Mouse (Mus musculus) heart, embryonic 14.5 days (tissue): ENCODE measurements around the gene Kcnk5. TPM values are rescaled to one million over a fixed set of nuclear protein-coding genes. Genes with fewer than 3 reads are reported as not detected.

Experiments
- ATAC-seq: fragments of 200-750 bp; cut with Nextera tagmentation; 2 replicates; pipeline ENCODE4 v1.8.0; 2017; ENCODE audit warnings: low read depth, moderate TSS enrichment; ENCODE audit not compliant: insufficient number of reproducible peaks, insufficient read depth, low FRiP score
- H3K27ac ChIP-seq, 2 experiments: fragments of 200-500 bp in 1 of 2; fragments of 300-500 bp in 1 of 2; sonication (generic) in 1 of 2; replicated peaks in 1 of 2; 2 replicates each; pipeline ENCODE4 v1.5.1; 2012 to 2014; ENCODE audit warnings: low read depth in 2 of 2, low read length in 2 of 2, control low read depth in 1 of 2, mild to moderate bottlenecking in 1 of 2, mixed read lengths in 1 of 2; ENCODE audit not compliant: control insufficient read depth in 1 of 2, insufficient read depth in 1 of 2
- H3K27me3 ChIP-seq: fragments of 300-500 bp; sonication (generic); 2 replicates; pipeline ENCODE4 v1.6.1; 2014; ENCODE audit warnings: mild to moderate bottlenecking, low read length, control low read depth; ENCODE audit not compliant: control insufficient read depth, insufficient read depth
- H3K36me3 ChIP-seq: fragments of 300-500 bp; sonication (generic); 2 replicates; pipeline ENCODE4 v1.6.1; 2014; ENCODE audit warnings: mild to moderate bottlenecking, control low read depth, low read length, mixed read lengths; ENCODE audit not compliant: control insufficient read depth, insufficient read depth
- H3K4me1 ChIP-seq, 2 experiments: fragments of 200-500 bp in 1 of 2; fragments of 300-500 bp in 1 of 2; sonication (generic) in 1 of 2; 2 replicates each; pipeline ENCODE4 v1.6.1; 2012 to 2014; ENCODE audit warnings: low read length in 2 of 2, control low read depth in 1 of 2, mixed read lengths in 1 of 2; ENCODE audit not compliant: control insufficient read depth in 2 of 2, insufficient read depth in 2 of 2
- H3K4me2 ChIP-seq: fragments of 300-500 bp; sonication (generic); 2 replicates; pipeline ENCODE4 v1.6.1; 2014; ENCODE audit warnings: mild to moderate bottlenecking, low read length
- H3K4me3 ChIP-seq, 2 experiments: fragments of 200-500 bp in 1 of 2; fragments of 300-500 bp in 1 of 2; sonication (generic) in 1 of 2; 2 replicates each; pipeline ENCODE4 v1.5.1; 2012 to 2014; ENCODE audit warnings: low read length in 2 of 2, mild to moderate bottlenecking in 2 of 2, control low read depth in 1 of 2, low read depth in 1 of 2, moderate library complexity in 1 of 2; ENCODE audit not compliant: control insufficient read depth in 1 of 2, insufficient read depth in 1 of 2
- H3K9ac ChIP-seq: fragments of 300-500 bp; sonication (generic); 2 replicates; pipeline ENCODE4 v1.6.1; 2014; ENCODE audit warnings: mild to moderate bottlenecking, low read length
- H3K9me3 ChIP-seq: fragments of 300-500 bp; sonication (generic); 2 replicates; pipeline ENCODE4 v1.6.1; 2016; ENCODE audit warnings: low read length, control low read depth; ENCODE audit not compliant: control insufficient read depth
- WGBS: fragments of 180-500 bp; shearing (Covaris S2); extraction: QIAGEN DNeasy Blood & Tissue Kit; methylation state at CpG from one replicate; pipeline ENCODE4 v1.1.7; 2014; 5-methylcytosine and 5-hydroxymethylcytosine counted together
- polyA plus RNA-seq: library from polyadenylated mRNA; unstranded; fragments of >200 nt; fragmentation: Nextera tagmentation; extraction: Ambion mirVana; gene quantifications from 2 replicates; pipeline ENCODE4 v1.2.1, GENCODE M21; 2014

Gene Kcnk5
- polyA plus RNA-seq, 1 experiment from 2014 or later, result 1.8 TPM

DNA sequence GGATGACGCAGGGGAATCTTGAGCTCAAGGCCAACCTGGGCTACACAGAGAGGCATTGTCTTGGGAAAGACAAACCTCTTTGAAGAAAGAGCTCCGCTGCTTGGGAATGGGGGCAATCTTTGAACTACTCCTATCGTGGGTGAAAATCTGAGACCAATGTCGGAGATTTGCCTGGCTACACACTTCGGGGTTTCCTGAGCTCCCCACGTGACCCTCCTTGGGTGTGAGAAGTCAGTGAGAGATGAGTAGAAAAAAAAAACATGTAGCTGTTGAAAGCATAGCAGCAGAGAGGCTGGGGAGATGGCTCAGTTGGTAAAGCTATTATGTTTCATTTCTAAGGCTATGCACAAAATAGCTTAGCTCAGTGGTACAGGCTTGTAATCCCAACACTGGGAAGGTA, 66.7 kb downstream of the Kcnk5 start:
- WGBS, result 77% methylated on average over 6 of the region's 6 CpGs
- H3K9ac ChIP-seq, result no peak overlapping the region
- H3K27ac ChIP-seq, result no peak overlapping the region
- no peak for ATAC-seq
- H3K4me2 ChIP-seq, result no peak overlapping the region
- H3K4me3 ChIP-seq, result no peak overlapping the region
- 0 out of 2 replicates have a peak, but pooled peaks cover 5% of the 10 kb centered on the region for H3K27me3 ChIP-seq
- peaks cover 0 to 6% of the 10 kb centered on the region in 2 experiments; a peak in 2 of 4 replicates for H3K4me1 ChIP-seq
- H3K9me3 ChIP-seq, result peaks cover 4% of the 10 kb centered on the region; the same call in 1 of the 2 replicates
- no peaks in the 10 kb centered on the region for H3K36me3 ChIP-seq

DNA sequence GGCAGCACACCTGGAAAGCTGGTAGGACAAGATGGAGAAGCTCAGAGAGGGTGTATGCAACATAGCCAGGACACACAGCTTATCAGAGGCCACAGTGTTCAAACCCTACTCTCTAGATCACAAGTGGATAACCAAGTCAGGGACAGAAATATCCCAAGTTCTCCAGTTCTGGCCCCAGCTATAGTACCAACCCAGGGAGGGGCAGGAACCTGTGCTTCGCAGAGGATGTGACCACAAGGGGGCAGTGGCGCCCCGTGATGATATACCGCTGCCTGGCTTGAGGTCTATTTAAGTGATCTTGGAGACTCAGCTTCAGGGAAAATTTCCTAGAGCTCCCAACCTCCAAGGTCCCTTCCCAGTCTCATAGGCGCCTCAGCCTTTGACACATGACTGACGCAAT, 67.6 kb downstream of the Kcnk5 start:
- no peak overlapping the region for H3K4me2 ChIP-seq
- H3K9ac ChIP-seq, result no peak overlapping the region
- under 1% methylated on average over 6 of the region's 6 CpGs for WGBS
- H3K36me3 ChIP-seq, result no peaks in the 10 kb centered on the region
- H3K27me3 ChIP-seq, result 0 out of 2 replicates have a peak, but pooled peaks cover 5% of the 10 kb centered on the region
- H3K27ac ChIP-seq, result no peak overlapping the region
- H3K4me3 ChIP-seq, result no peak overlapping the region
- peaks cover 4% of the 10 kb centered on the region; the same call in 1 of the 2 replicates for H3K9me3 ChIP-seq
- ATAC-seq, result no peak
- H3K4me1 ChIP-seq, result peaks cover 0 to 6% of the 10 kb centered on the region in 2 experiments; a peak in 2 of 4 replicates

DNA sequence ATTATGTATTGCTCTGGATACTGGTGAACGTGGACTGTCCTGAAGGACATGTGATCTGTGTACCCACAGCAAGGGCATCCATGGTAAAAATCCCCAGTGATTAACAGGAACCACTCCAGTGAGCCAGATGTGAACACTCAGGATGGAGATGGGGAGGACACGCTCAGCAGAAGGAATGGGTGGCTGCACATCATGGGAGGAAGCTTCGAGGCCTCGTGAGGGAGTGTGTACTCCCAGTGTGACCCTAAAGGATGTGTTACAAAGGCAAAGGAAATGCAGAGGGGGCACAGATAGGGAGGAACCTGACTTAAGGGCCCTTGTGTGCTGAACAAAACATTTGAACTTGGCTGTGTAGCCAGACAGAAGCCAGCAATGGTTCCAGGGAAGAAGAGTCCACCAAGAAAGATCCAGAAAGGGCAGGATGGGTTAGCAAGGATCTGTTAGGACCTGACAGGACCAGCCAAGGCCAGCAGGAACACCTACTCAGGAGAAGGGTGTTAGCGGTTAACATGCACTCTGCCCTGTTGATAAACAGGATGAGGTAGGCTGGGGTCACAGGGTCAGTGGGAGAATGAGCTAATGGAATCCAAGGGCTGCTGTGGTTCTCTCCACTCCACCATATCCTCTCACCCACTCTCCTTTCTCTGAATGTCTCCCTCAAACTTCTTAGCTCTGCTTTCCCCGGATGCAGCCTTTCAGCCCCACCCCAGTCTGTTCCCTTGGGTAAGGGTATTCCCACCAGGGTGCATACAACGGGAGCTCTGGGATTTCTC, 68.2 kb downstream of the Kcnk5 start:
- Histone ChIP-seq H3K9me3 (peaks cover 4% of the 10 kb centered on the region; the same call in 1 of the 2 replicates), H3K36me3 (no peaks in the 10 kb centered on the region), H3K27me3 (0 out of 2 replicates have a peak, but pooled peaks cover 5% of the 10 kb centered on the region), H3K9ac (no peak overlapping the region), H3K4me1 (peaks cover 0 to 6% of the 10 kb centered on the region in 2 experiments; a peak in 2 of 4 replicates), H3K27ac (no peak overlapping the region), H3K4me2 (no peak overlapping the region), H3K4me3 (no peak overlapping the region)
- 44% methylated on average over 7 of the region's 7 CpGs for WGBS
- no peak for ATAC-seq

DNA sequence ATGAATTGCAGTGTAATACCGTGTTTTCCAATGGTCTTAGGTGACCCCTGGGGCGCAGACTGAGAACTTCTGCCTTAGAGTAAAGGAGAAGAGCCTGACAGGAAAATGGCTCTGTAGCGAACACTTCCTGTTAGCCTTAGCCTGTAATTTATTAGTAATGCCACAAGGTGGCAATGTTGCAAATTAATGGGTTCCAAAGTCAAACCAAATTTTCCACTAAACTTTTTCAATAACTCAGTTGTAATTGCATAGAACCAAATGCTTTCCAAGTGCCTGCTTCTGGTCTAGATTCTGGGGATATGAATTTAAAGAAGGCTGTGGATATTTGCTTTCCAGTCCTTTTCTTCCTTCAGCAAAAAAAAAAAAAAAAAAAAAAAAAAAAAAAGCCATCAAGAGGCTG, 69.4 kb downstream of the Kcnk5 start:
- ATAC-seq, result no peak
- H3K4me1 ChIP-seq, result peaks cover 0 to 6% of the 10 kb centered on the region in 2 experiments; a peak in 2 of 4 replicates
- 72% methylated on average over 3 of the region's 3 CpGs for WGBS
- H3K36me3 ChIP-seq, result no peaks in the 10 kb centered on the region
- H3K27me3 ChIP-seq, result 0 out of 2 replicates have a peak, but pooled peaks cover 5% of the 10 kb centered on the region
- no peak overlapping the region for H3K4me2 ChIP-seq
- no peak overlapping the region for H3K27ac ChIP-seq
- H3K9me3 ChIP-seq, result peaks cover 4% of the 10 kb centered on the region; the same call in 1 of the 2 replicates
- H3K9ac ChIP-seq, result no peak overlapping the region
- no peak overlapping the region for H3K4me3 ChIP-seq

DNA sequence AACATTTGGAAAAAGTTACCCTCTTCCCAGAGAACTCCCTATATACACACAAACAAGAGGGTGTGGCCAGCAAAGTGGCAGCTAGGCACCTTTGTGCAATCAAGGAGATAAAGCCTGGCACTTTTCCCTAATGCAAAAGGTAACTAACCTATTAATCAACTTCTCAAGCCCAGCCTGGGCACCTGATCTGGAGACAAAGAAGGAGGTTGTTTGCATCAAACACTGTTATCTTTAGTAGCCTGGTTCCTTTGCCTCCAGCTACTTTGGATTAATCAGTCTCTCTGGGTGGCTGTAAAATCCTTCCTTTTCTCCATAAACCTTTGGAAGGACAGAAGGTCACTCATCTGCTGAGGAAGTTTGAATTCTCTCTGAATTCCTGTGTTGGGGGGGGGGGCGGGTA, 70.7 kb downstream of the Kcnk5 start:
- Histone ChIP-seq H3K4me3 (no peak overlapping the region), H3K4me2 (no peak overlapping the region), H3K36me3 (no peaks in the 10 kb centered on the region), H3K4me1 (no peaks in the 10 kb centered on the region; a peak in 1 of 4 replicates), H3K9ac (no peak overlapping the region), H3K27ac (no peak overlapping the region), H3K9me3 (peaks cover 4% of the 10 kb centered on the region; the same call in 1 of the 2 replicates), H3K27me3 (0 out of 2 replicates have a peak, but pooled peaks cover 5% of the 10 kb centered on the region)
- WGBS, result 53% methylated on average over 1 of the region's 1 CpGs
- no peak for ATAC-seq

DNA sequence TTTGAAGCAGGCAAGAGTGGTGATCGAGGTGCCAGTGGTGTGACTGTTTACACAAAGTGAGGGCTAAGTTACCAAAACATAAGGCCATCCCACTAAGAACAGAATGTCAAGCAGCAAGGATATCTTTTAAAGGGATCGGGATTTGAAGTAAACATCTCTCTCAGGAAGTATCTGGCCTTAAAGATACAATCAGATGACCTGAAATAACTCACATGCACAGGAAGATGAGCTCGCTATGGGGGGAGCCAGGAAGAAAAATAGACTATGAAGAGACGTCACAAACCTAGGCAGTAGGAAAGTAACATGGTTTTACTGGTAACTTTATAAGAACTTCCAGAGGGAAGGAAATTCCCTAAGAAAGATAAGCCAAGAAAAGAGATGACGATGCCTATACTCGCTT, 75.3 kb downstream of the Kcnk5 start:
- Histone ChIP-seq H3K36me3 (no peaks in the 10 kb centered on the region), H3K27ac (no peak overlapping the region), H3K4me1 (0 out of 4 replicates have a peak, but pooled peaks cover 0 to 2% of the 10 kb centered on the region in 2 experiments), H3K9me3 (no peaks in the 10 kb centered on the region), H3K4me3 (no peak overlapping the region), H3K9ac (no peak overlapping the region), H3K27me3 (no peaks in the 10 kb centered on the region), H3K4me2 (no peak overlapping the region)
- WGBS, result 59% methylated on average over 6 of the region's 6 CpGs
- ATAC-seq, result no peak

DNA sequence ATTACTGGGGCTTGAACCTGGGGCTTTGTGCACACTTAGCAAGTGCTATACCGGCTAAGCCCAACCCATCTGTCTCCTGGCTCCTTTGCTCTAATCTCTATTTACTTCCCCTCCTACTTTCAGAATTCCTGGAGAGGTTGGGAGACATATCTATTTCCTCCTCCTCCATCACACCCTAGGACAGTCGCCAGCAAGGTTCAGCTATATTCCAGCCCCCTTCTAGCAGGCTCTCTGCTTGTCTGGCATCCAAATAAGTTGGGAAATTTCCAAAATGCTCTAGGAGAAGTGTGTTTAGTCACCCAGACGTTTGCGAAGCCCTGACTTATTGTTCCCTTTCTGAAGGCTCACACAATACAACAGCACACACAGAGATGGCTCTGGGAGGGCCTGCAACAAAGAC, 78.4 kb downstream of the Kcnk5 start:
- no peak for ATAC-seq

More for the DNA sequence above, 78.4 kb downstream of the Kcnk5 start:
- 31% methylated on average over 4 of the region's 4 CpGs for WGBS
- Histone ChIP-seq H3K9ac (no peak overlapping the region), H3K27ac (0 out of 4 replicates have a peak overlapping the region, but pooled peaks of 1 of the 2 experiments have one; percentile 21), H3K9me3 (no peaks in the 10 kb centered on the region), H3K4me2 (no peak overlapping the region), H3K4me3 (no peak overlapping the region), H3K27me3 (no peaks in the 10 kb centered on the region), H3K36me3 (no peaks in the 10 kb centered on the region), H3K4me1 (0 out of 4 replicates have a peak, but pooled peaks cover 0 to 2% of the 10 kb centered on the region in 2 experiments)
